Mouse (Mus musculus) spleen, postnatal 36 days (tissue): Measurements from ENCODE around the gene Usp35.
A peak's percentile ranks its signal among the peaks of the same experiment; 100 is the strongest.

Source experiments
- DNase-seq, 2 experiments: peaks; one replicate each; pipeline ENCODE4 v3.0.0; 2022; ENCODE audit warnings: low spot score in 2 of 2, mixed read lengths in 1 of 2

Gene Usp35

GRCm38 (mm10) chr7:97331726-97332666 is at the start of gene Usp35, which contains the start of gene Kctd21:
Gene Usp35 (minus strand): TSS chr7:97332020.
Gene Kctd21 (plus strand): TSS chr7:97332327.
- DNase-seq, result peak; percentile 94 to 95

DNA sequence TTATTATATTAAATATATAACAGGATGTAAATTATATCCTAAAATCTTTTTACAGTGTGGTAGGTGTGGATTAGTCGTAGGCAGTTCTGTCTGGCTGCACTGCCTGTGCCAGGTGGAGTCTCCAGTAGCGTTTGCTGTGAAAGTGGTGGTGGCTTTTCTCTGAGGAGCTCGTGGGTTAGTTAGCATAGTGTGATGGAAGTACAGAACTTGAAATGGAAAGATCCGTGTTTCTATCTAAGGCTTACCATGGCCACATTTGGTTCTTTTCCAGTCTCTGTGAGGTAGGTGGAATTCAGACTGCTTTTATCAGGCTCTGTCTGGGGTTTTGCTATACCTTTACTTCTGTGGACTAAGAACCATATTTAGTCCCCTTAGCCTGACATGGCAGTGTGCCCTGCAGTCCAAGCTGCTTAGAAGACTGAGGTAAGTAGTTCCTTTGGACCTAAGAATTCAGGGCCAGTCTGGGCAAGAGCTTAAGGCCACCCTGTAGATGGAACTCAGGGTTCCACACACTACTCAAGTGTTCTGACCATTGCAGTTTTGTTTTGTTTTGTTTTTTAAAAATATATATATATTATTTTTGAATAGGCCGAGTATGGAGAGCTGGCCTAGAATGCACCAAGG is 48.8 kb upstream of the Usp35 start:
- DNase-seq, result no peak

- no peak for DNase-seq
These were observed 47.5 kb upstream of the Usp35 start for GRCm38 (mm10) chr7:97379304-97379703.

GRCm38 (mm10) chr7:97375906-97376305 is 44.1 kb upstream of the Usp35 start:
- DNase-seq, result peak; percentile 43

GRCm38 (mm10) chr7:97375101-97375500 is 43.3 kb upstream of the Usp35 start:
- no peak for DNase-seq

DNA sequence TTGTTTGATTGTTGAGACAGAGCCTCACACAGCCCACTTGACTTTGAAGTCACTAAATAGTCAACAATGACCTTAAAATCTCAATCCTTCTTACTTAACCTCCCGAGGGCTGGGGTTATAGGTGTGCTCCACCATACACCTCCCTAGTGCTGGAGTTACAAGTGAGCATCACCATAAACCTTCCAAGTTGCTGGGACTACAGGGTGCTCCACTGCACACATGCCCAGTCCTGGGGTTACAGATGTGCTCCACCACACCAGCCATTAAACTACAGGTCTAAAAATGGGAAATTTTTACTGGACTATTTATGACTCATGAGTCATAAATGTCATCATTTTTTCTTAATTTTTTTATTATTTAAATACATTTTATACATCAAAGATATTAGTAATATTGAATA is 34.1 kb upstream of the Usp35 start:
- DNase-seq, result no peak

DNA sequence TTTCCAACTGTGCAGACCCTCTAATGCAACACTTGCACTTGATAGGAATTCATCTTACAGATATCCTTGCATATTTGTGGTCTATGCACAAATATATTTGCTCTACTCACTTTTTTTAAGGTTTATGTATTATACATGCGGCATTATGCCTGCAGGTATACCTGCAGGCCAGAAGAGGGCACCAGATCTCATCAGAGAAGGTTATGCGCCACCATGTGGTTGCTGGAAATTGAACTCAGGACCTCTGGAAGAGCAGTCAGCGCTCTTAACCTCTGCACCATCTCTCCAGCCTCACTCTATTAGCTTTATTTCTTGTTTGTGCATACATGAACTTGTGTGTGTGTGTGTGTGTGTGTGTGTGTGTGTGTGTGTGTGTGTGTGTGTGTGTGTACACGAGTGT is 29.6 kb upstream of the Usp35 start:
- peak; percentile 43 for DNase-seq

DNA sequence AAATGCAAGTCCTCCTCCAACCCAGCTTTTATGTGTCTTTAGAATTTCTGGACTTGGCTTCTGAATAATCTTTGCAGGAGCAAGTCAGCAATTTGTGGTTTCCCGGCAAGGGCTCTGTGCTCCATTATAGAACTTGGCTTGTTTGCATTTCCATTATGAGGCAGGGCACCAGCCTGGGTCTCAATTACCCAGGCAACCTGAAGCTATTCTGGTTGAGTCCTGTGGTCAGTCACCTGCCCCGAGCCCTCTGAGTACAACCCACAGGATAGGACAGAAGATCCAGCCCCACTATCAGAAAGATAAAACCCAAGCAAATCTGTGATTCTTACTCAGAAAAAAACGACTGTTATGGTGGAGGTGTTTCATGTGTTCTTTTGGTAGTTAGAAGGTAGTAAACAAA is 29.1 kb upstream of the Usp35 start:
- no peak for DNase-seq

DNA sequence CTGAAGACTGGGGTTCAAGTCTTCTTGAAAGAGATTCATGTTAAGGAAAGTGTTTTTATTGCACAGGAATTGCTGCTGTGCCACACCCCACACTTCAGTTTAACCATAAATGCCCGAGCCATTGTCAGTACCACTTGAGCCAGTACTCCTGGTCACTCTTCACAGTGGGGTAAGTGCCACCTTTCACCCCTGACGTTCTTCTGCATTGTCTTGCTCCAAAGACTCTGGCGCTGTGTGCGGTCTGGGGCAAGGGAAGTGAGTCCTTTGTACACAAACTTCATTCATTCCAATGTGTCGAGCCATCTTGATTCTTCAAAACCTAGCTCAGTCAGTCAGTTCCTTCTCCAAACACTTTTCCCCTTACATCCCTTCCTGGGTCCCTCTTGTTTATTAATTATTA is 28.3 kb upstream of the Usp35 start:
- no peak for DNase-seq

DNA sequence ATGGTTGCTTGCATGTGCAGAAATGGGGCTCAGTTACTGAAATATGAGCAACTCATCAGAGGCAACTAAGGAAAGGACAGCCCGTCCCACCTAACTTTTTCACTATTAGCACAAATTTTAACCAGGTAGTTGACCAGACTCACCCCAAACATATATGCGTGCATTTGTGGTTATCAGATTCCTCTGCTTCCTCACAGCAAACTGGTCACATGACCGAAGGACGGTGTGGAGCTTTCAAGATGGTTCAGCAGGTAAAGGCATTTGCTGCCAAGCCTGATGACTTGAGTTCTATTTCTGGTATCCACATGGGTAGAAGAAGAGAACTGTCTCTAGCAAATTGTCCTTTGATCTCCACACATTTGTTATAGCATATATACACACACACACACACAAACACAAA is 26.5 kb upstream of the Usp35 start:
- no peak for DNase-seq

GRCm38 (mm10) chr7:97357840-97358239 is 26.0 kb upstream of the Usp35 start:
- no peak for DNase-seq

- DNase-seq, result peak; percentile 8 to 26
These were observed 25.1 kb upstream of the Usp35 start for GRCm38 (mm10) chr7:97356875-97357276.

- DNase-seq, result no peak
These were observed 24.4 kb upstream of the Usp35 start for GRCm38 (mm10) chr7:97356253-97356652.

GRCm38 (mm10) chr7:97355068-97355841 is 23.4 kb upstream of the Usp35 start:
- DNase-seq, result peak; percentile 39 to 57

- no peak for DNase-seq
These were observed 21.5 kb upstream of the Usp35 start for GRCm38 (mm10) chr7:97353356-97353755.

- no peak for DNase-seq
These were observed 20.1 kb upstream of the Usp35 start for GRCm38 (mm10) chr7:97351792-97352513.

DNA sequence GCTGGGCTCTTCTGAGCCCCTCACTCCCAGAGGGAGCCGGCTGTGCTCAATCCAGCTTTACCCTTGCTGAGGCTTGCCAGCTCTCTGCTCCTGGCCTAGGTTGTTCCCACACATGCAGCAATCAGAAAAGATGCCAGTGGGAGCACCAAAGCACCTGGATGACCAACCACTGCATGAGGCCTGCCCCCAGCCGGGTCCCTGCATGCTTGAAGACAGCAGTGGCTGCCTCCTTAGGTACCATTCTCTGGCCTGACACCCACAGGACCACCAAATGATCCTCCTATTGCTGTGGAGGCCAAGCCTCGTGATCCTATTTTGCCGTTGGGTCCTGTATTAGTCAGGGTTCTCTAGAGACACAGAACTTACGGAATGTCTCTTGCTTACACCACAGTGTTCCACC is 19.1 kb upstream of the Usp35 start:
- DNase-seq, result no peak

DNA sequence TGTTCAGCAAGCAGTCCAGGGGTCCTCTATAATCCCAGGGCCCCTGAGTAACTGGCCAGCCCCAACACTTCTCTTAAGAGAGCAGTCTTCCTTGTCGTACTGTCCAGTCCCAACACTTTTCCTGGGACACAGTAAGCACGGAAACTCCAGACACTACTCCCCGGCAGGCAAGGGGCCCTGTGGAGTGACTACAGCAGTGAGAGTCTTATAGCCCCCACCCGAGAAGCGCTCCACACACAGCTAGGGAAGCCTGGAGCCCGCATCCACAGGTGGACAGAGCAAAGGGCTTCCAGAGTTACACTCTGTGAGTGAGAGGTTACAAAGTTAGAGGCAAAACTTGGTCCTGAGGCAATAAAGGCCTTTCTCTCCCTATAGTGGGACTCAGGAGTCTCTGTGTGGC is 17.6 kb upstream of the Usp35 start:
- DNase-seq, result no peak

DNA sequence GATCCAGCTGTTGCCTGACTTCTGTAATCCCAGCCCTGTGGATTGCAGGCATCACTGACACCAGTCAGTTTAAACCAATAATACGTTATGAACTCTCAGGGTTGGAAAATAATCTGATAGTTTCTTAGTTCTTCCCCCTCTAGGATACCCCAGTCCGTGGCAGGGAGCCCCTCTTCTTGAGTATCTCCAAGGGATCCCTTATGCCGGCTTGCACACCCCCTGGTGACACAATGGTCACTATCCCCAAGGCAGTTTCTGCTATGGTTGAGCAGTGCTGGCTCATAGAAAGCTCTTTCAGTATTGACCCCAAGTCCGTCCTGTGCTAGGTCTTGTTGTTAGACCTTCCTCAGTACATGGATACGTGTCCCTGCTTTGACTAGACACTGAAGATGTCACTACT is 17.0 kb upstream of the Usp35 start:
- DNase-seq, result no peak

DNA sequence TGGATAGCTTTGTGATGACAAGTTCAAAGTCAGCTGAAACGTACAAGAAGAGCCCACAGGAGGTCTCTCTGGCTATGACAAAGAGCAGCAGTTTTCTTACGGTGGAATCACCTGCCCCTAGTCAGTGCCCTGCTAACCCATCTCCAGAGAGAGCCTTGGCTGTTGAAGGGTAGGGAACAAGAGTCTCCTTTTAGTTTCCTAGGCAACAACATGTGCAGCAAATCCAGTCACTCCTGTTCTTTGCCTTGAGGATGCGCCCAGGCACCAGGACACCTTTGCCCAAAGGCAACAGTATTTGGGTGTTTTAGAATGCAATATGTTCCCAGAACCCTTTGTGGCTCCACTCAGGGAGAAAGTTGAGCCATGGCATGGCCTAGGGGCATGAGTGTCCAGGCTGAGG is 16.5 kb upstream of the Usp35 start:
- no peak for DNase-seq

DNA sequence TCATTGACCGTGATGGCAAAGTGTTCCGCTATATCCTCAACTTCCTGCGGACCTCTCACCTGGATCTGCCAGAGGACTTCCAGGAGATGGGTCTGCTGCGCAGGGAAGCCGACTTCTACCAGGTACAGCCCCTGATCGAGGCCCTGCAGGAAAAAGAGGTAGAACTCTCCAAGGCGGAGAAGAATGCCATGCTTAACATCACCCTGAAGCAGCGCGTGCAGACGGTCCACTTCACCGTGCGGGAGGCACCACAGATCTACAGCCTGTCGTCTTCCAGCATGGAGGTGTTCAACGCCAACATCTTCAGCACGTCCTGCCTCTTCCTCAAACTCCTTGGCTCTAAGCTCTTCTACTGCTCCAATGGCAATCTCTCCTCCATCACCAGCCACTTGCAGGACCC is 15.6 kb upstream of the Usp35 start:
- DNase-seq, result no peak

DNA sequence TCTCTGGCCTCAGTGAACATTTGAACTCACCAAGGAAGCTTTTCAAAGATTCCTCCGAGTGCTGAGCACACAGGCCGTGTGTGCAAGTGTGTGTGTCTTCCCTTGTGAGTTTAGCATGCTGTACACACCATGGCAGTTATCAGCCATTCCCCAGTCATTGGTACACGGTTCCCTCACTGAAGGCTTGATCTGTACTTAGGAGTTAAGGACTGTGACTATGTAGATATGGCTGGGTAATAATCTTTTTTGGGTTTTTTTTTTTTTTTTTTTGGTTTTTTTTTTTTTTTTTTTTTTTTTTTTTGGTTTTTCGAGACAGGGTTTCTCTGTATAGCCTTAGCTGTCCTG is 15.0 kb upstream of the Usp35 start:
- DNase-seq, result no peak
